Mouse (Mus musculus) stomach, adult 2 months (tissue): Measurements from ENCODE around the gene H2al1f. TPM values are rescaled to one million over a fixed set of nuclear protein-coding genes. Genes with fewer than 3 reads are reported as not detected.

Experiments
- polyA plus RNA-seq: library from polyadenylated mRNA; depleted of rRNA; stranded (reverse); fragments of >200 nt; gene quantifications from 2 replicates; pipeline ENCODE4 v1.2.3, GENCODE M21; 2012; rRNA removed

H2al1f gene
- not detected in 2 replicates for polyA plus RNA-seq

DNA sequence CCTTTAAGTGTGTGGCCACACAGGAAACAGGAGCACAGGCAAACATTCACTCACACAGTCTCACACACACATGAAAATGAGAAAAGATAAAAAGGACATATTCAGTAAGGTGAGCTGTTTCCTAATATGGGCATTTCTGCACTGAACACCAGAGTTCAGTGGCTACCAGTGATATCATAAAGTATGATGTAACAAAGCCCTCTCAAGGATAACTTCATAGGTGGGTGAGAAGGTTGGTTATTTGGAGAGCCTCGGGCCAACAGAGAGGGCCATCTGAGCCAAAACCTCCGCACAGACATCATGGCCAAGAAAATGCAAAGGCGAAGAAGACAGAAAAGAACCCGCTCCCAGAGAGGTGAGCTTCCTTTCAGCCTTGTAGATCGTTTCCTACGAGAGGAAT lies at the start of gene H2al1f:
TSS of gene H2al1f (plus strand) at position 301 of the 400 bp plus-strand sequence.

DNA sequence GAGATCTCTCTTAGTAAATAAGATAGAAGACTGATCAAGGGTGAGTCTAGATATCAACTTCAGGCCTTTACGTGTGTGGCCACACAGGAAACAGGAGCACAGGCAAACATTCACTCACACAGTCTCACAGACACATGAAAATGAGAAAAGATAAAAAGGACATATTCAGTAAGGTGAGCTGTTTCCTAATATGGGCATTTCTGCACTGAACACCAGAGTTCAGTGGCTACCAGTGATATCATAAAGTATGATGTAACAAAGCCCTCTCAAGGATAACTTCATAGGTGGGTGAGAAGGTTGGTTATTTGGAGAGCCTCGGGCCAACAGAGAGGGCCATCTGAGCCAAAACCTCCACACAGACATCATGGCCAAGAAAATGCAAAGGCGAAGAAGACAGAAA lies 16.0 kb upstream of the H2al1f start, which contains the start of gene H2al1a:
TSS of gene H2al1a (plus strand) at position 301 of the 400 bp plus-strand sequence.

DNA sequence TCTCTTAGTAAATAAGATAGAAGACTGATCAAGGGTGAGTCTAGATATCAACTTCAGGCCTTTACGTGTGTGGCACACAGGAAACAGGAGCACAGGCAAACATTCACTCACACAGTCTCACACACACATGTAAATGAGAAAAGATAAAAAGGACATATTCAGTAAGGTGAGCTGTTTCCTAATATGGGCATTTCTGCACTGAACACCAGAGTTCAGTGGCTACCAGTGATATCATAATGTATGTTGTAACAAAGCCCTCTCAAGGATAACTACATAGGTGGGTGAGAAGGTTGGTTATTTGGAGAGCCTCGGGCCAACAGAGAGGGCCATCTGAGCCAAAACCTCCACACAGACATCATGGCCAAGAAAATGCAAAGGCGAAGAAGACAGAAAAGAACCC lies 12.8 kb upstream of the H2al1f start, which contains the start of gene H2al1b:
TSS of gene H2al1b (plus strand) at position 301 of the 400 bp plus-strand sequence.

DNA sequence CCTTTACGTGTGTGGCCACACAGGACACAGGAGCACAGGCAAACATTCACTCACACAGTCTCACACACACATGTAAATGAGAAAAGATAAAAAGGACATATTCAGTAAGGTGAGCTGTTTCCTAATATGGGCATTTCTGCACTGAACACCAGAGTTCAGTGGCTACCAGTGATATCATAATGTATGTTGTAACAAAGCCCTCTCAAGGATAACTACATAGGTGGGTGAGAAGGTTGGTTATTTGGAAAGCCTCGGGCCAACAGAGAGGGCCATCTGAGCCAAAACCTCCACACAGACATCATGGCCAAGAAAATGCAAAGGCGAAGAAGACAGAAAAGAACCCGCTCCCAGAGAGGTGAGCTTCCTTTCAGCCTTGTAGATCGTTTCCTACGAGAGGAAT lies 9.6 kb upstream of the H2al1f start, which contains the start of gene H2al1c:
TSS of gene H2al1c (plus strand) at position 301 of the 400 bp plus-strand sequence.

DNA sequence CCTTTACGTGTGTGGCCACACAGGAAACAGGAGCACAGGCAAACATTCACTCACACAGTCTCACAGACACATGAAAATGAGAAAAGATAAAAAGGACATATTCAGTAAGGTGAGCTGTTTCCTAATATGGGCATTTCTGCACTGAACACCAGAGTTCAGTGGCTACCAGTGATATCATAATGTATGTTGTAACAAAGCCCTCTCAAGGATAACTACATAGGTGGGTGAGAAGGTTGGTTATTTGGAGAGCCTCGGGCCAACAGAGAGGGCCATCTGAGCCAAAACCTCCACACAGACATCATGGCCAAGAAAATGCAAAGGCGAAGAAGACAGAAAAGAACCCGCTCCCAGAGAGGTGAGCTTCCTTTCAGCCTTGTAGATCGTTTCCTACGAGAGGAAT lies 6.4 kb upstream of the H2al1f start, which contains the start of gene H2al1d:
TSS of gene H2al1d (plus strand) at position 301 of the 400 bp plus-strand sequence.

DNA sequence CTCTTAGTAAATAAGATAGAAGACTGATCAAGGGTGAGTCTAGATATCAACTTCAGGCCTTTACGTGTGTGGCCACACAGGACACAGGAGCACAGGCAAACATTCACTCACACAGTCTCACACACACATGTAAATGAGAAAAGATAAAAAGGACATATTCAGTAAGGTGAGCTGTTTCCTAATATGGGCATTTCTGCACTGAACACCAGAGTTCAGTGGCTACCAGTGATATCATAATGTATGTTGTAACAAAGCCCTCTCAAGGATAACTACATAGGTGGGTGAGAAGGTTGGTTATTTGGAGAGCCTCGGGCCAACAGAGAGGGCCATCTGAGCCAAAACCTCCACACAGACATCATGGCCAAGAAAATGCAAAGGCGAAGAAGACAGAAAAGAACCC lies 3.3 kb upstream of the H2al1f start, which contains the start of gene H2al1e:
TSS of gene H2al1e (plus strand) at position 301 of the 400 bp plus-strand sequence.

DNA sequence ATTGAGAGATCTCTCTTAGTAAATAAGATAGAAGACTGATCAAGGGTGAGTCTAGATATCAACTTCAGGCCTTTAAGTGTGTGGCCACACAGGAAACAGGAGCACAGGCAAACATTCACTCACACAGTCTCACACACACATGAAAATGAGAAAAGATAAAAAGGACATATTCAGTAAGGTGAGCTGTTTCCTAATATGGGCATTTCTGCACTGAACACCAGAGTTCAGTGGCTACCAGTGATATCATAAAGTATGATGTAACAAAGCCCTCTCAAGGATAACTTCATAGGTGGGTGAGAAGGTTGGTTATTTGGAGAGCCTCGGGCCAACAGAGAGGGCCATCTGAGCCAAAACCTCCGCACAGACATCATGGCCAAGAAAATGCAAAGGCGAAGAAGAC lies 3.0 kb downstream of the H2al1f start, which contains the start of gene H2al1g:
TSS of gene H2al1g (plus strand) at position 301 of the 400 bp plus-strand sequence.

DNA sequence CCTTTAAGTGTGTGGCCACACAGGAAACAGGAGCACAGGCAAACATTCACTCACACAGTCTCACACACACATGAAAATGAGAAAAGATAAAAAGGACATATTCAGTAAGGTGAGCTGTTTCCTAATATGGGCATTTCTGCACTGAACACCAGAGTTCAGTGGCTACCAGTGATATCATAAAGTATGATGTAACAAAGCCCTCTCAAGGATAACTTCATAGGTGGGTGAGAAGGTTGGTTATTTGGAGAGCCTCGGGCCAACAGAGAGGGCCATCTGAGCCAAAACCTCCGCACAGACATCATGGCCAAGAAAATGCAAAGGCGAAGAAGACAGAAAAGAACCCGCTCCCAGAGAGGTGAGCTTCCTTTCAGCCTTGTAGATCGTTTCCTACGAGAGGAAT lies 6.2 kb downstream of the H2al1f start, which contains the start of gene H2al1h:
TSS of gene H2al1h (plus strand) at position 301 of the 400 bp plus-strand sequence.

DNA sequence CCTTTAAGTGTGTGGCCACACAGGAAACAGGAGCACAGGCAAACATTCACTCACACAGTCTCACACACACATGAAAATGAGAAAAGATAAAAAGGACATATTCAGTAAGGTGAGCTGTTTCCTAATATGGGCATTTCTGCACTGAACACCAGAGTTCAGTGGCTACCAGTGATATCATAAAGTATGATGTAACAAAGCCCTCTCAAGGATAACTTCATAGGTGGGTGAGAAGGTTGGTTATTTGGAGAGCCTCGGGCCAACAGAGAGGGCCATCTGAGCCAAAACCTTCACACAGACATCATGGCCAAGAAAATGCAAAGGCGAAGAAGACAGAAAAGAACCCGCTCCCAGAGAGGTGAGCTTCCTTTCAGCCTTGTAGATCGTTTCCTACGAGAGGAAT lies 9.4 kb downstream of the H2al1f start, which contains the start of gene H2al1i:
TSS of gene H2al1i (plus strand) at position 301 of the 400 bp plus-strand sequence.

DNA sequence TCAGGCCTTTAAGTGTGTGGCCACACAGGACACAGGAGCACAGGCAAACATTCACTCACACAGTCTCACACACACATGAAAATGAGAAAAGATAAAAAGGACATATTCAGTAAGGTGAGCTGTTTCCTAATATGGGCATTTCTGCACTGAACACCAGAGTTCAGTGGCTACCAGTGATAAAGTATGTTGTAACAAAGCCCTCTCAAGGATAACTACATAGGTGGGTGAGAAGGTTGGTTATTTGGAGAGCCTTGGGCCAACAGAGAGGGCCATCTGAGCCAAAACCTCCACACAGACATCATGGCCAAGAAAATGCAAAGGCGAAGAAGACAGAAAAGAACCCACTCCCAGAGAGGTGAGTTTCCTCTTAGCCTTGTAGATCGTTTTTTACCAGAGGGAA lies 12.6 kb downstream of the H2al1f start, which contains the start of gene H2al1j:
TSS of gene H2al1j (plus strand) at position 301 of the 400 bp plus-strand sequence.

Other genes starting within 250 kb of the H2al1f start
- gene H2al1a, start 15.9 kb upstream of the H2al1f start, polyA plus RNA-seq: not detected in 2 replicates
- not detected in 2 replicates for gene H2al1b, start 12.7 kb upstream of the H2al1f start, polyA plus RNA-seq
- gene H2al1c, start 9.5 kb upstream of the H2al1f start, polyA plus RNA-seq: not detected in 2 replicates
- gene H2al1d, start 6.3 kb upstream of the H2al1f start, polyA plus RNA-seq: not detected in 2 replicates
- gene H2al1e, start 3.2 kb upstream of the H2al1f start, polyA plus RNA-seq: not detected in 2 replicates
- not detected in 2 replicates for gene H2al1g, start 3.1 kb downstream of the H2al1f start, polyA plus RNA-seq
- gene H2al1h, start 6.3 kb downstream of the H2al1f start, polyA plus RNA-seq: not detected in 2 replicates
- not detected in 2 replicates for gene H2al1i, start 9.5 kb downstream of the H2al1f start, polyA plus RNA-seq
- not detected in 2 replicates for gene H2al1j, start 12.7 kb downstream of the H2al1f start, polyA plus RNA-seq